Mouse (Mus musculus) A20 (cell line): ENCODE data around the gene Thrap3.

Experiments used
- DNase-seq: peaks from one replicate; pipeline ENCODE4 v3.0.0-alpha.2; 2011; ENCODE audit warnings: low read depth, low spot score

Thrap3 gene

GRCm38 (mm10) chr4:126146974-126147532 lies 55.5 kb downstream of the Thrap3 start:
- DNase-seq, result no peak

- DNase-seq, result no peak
Observed at GRCm38 (mm10) chr4:126145396-126145795, 57.2 kb downstream of the Thrap3 start.

GRCm38 (mm10) chr4:126141021-126141420 lies 61.5 kb downstream of the Thrap3 start:
- DNase-seq, result no peak

- no peak for DNase-seq
Observed at GRCm38 (mm10) chr4:126137773-126138172, 64.8 kb downstream of the Thrap3 start.

- DNase-seq, result no peak
Observed at GRCm38 (mm10) chr4:126134639-126135038, 67.9 kb downstream of the Thrap3 start.

GRCm38 (mm10) chr4:126134236-126134635 lies 68.3 kb downstream of the Thrap3 start:
- DNase-seq, result no peak

- no peak for DNase-seq
Observed at GRCm38 (mm10) chr4:126132636-126133264, 69.8 kb downstream of the Thrap3 start.

- no peak for DNase-seq
Observed at GRCm38 (mm10) chr4:126131290-126132121, 71.1 kb downstream of the Thrap3 start.

- DNase-seq, result no peak
Observed at GRCm38 (mm10) chr4:126130502-126130901, 72.1 kb downstream of the Thrap3 start.

- no peak for DNase-seq
Observed at GRCm38 (mm10) chr4:126123309-126124040, 79.1 kb downstream of the Thrap3 start.

GRCm38 (mm10) chr4:126120506-126120905 lies 82.1 kb downstream of the Thrap3 start:
- no peak for DNase-seq

GRCm38 (mm10) chr4:126120052-126120451 lies 82.5 kb downstream of the Thrap3 start:
- no peak for DNase-seq

GRCm38 (mm10) chr4:126119051-126119450 lies 83.5 kb downstream of the Thrap3 start:
- DNase-seq, result no peak

GRCm38 (mm10) chr4:126118651-126119050 lies 83.9 kb downstream of the Thrap3 start:
- no peak for DNase-seq

GRCm38 (mm10) chr4:126117116-126117515 lies 85.4 kb downstream of the Thrap3 start:
- DNase-seq, result no peak

GRCm38 (mm10) chr4:126115871-126116521 lies 86.6 kb downstream of the Thrap3 start:
- no peak for DNase-seq

- DNase-seq, result no peak
Observed at GRCm38 (mm10) chr4:126115411-126115810, 87.1 kb downstream of the Thrap3 start.
